ENCODE assay signal across 12 mouse cellular contexts in genomic region chr6:84466223-84466622, GRCm38 (mm10).
DNase-seq lines count a peak whose midpoint lies in the region; ATAC-seq lines count a peak whose summit lies in the region.
"Had no signal": no experiment of that assay in that cellular context is flagged by ENCODE, and none has a peak within 500 bp of the region (broad histone marks: within the 10 kb centered on the region; RNA-seq: fewer than 3 reads in every experiment).

No protein-coding gene starts in this region.

- H3K4me1 ChIP-seq in heart, embryonic 10.5 days, result peaks cover 3% of the 10 kb centered on the region; the same call in 1 of the 2 replicates
- H3K4me1 ChIP-seq: megakaryocyte, embryonic 14.5 days had no signal

- no peaks in the 10 kb centered on the region for H3K9me3 ChIP-seq in heart, embryonic 10.5 days
- H3K9me3 ChIP-seq: liver, embryonic 15.5 days; megakaryocyte, embryonic 14.5 days had no signal

- 75% methylated on average over 7 of the region's 7 CpGs for WGBS in heart, embryonic 10.5 days

- DNase-seq in cerebellum, postnatal 4 days (ENCODE audit: low spot score in 2 of 2), result no peak
- DNase-seq in right cerebral cortex, adult 18-20 months, result peak; percentile 54
- DNase-seq in right cerebral cortex, postnatal 25 days, result no peak
- DNase-seq in layer of hippocampus, adult 8-10 months (ENCODE audit: low spot score in 2 of 2), result peak; percentile 55 to 66
- DNase-seq in right cerebral cortex, postnatal 36 days (ENCODE audit: low spot score in 2 of 2), result peak; percentile 23 to 29
- DNase-seq in spleen, postnatal 4 days (ENCODE audit: low spot score in 2 of 2), result no peak
- DNase-seq in heart, embryonic 10.5 days (ENCODE audit: low spot score), result no peak
- DNase-seq: gastrocnemius, postnatal 14 days; kidney, adult 11 months had no signal

- H3K27ac ChIP-seq in heart, embryonic 10.5 days, result no peak overlapping the region
- H3K27ac ChIP-seq: liver, embryonic 15.5 days had no signal

- H3K27me3 ChIP-seq in heart, embryonic 10.5 days (ENCODE audit: insufficient read depth, poor library complexity, severe bottlenecking), result no peaks in the 10 kb centered on the region
- H3K27me3 ChIP-seq: liver, embryonic 15.5 days had no signal

- H3K36me3 ChIP-seq in heart, embryonic 10.5 days, result no peaks in the 10 kb centered on the region
- H3K36me3 ChIP-seq: liver, embryonic 15.5 days had no signal

- H3K4me3 ChIP-seq in heart, embryonic 10.5 days, result no peak overlapping the region
- H3K4me3 ChIP-seq: liver, embryonic 15.5 days; megakaryocyte, embryonic 14.5 days had no signal

- ATAC-seq in cerebellum, adult (ENCODE audit: insufficient number of reproducible peaks, low FRiP score, low TSS enrichment), result peak; percentile 15; the same call in 1 of the 2 replicates

Comparison
In these comparisons a context has a peak if more than half of its experiments do, and no peak if none do; other contexts are left out.
1. DNase-seq: peak in right cerebral cortex, adult 18-20 months (single experiment), layer of hippocampus, adult 8-10 months (2 of 2) and right cerebral cortex, postnatal 36 days (2 of 2); none in cerebellum, postnatal 4 days (0 of 2), right cerebral cortex, postnatal 25 days (single experiment), spleen, postnatal 4 days (0 of 2) and heart, embryonic 10.5 days (single experiment).